Mouse (Mus musculus): ENCODE data around the gene Dcun1d5. TPM values are rescaled to one million over a fixed set of nuclear protein-coding genes. Genes with fewer than 3 reads are reported as not detected.
A peak's percentile ranks its signal among the peaks of the same experiment; 100 is the strongest.
"Not testable (repeated sequence)": the region's sequence is repeated elsewhere in the genome, so short reads cannot be mapped to it uniquely, and the experiment has no call there.

The Dcun1d5 gene
- 124 TPM in 2 replicates for polyA plus RNA-seq (2016; fragmentation: Nextera tagmentation; extraction: Ambion mirVana)

GRCm38 (mm10) chr9:7184172-7184896 lies at the start of gene Dcun1d5, which contains the start of gene Dync2h1:
TSS of gene Dcun1d5 (plus strand) at chr9:7184520.
TSS of gene Dync2h1 (minus strand) at chr9:7184446.
- Histone ChIP-seq H3K9me3 (replicated peaks) (no peaks in the 10 kb centered on the region), H3K36me3 (peaks cover 31% of the 10 kb centered on the region), H3K27ac (peak within 1 kb of the TSS; percentile 93), H3K4me3 (peak within 1 kb of the TSS; percentile 89), H3K27me3 (ENCODE audit: low read depth, poor library complexity, severe bottlenecking) (no peaks in the 10 kb centered on the region), H3K4me1 (peaks cover 13% of the 10 kb centered on the region)
- 1% methylated on average over 61 of the region's 62 CpGs for WGBS
- peak; percentile 92 for DNase-seq (ENCODE audit: low spot score)

GRCm38 (mm10) chr9:7154391-7154790 lies 29.9 kb upstream of the Dcun1d5 start:
- H3K27ac ChIP-seq: no peak overlapping the region
- no peaks in the 10 kb centered on the region for H3K9me3 ChIP-seq (replicated peaks)
- peaks cover 65% of the 10 kb centered on the region for H3K36me3 ChIP-seq
- no peak for DNase-seq (ENCODE audit: low spot score)
- H3K4me1 ChIP-seq: no peaks in the 10 kb centered on the region
- no peak overlapping the region for H3K4me3 ChIP-seq
- 85% methylated on average over 2 of the region's 2 CpGs for WGBS
- H3K27me3 ChIP-seq (ENCODE audit: low read depth, poor library complexity, severe bottlenecking): no peaks in the 10 kb centered on the region

GRCm38 (mm10) chr9:7158605-7159004 lies 25.7 kb upstream of the Dcun1d5 start:
- Histone ChIP-seq H3K4me3 (no peak overlapping the region), H3K9me3 (replicated peaks) (no peaks in the 10 kb centered on the region), H3K4me1 (no peaks in the 10 kb centered on the region), H3K36me3 (peaks cover 77% of the 10 kb centered on the region), H3K27ac (no peak overlapping the region), H3K27me3 (ENCODE audit: low read depth, poor library complexity, severe bottlenecking) (no peaks in the 10 kb centered on the region)
- DNase-seq (ENCODE audit: low spot score): no peak
- WGBS: 95% methylated on average over 7 of the region's 7 CpGs

DNA sequence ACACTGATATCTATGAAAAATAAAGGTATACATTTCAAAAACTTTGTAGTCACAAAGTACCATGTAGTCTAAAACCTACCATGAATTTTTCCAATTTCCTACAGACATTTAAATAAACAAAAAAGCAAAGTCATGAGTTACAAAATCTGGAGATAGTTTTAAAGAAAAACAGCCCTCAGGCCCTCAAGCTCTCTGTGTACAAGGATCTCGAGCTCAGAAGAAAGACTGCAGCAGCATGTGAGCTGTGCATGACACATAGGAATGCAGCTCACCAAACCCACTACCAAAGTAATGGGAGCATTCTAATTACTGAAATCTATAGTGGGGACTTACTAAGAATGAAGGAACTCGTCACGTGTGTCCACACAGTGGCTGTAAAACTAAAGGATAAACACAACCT lies 24.6 kb upstream of the Dcun1d5 start:
- Histone ChIP-seq H3K27ac (no peak overlapping the region), H3K27me3 (ENCODE audit: low read depth, poor library complexity, severe bottlenecking) (no peaks in the 10 kb centered on the region), H3K4me3 (no peak overlapping the region), H3K36me3 (peaks cover 81% of the 10 kb centered on the region), H3K4me1 (no peaks in the 10 kb centered on the region), H3K9me3 (replicated peaks) (no peaks in the 10 kb centered on the region)
- no peak for DNase-seq (ENCODE audit: low spot score)
- WGBS: 70% methylated on average over 3 of the region's 3 CpGs

- Histone ChIP-seq H3K9me3 (replicated peaks) (no peaks in the 10 kb centered on the region), H3K4me1 (no peaks in the 10 kb centered on the region), H3K36me3 (peaks cover 81% of the 10 kb centered on the region), H3K27me3 (ENCODE audit: low read depth, poor library complexity, severe bottlenecking) (no peaks in the 10 kb centered on the region), H3K4me3 (no peak overlapping the region), H3K27ac (no peak overlapping the region)
- 79% methylated on average over 5 of the region's 5 CpGs for WGBS
- no peak for DNase-seq (ENCODE audit: low spot score)
Observed at GRCm38 (mm10) chr9:7160688-7161087, 23.6 kb upstream of the Dcun1d5 start.

DNA sequence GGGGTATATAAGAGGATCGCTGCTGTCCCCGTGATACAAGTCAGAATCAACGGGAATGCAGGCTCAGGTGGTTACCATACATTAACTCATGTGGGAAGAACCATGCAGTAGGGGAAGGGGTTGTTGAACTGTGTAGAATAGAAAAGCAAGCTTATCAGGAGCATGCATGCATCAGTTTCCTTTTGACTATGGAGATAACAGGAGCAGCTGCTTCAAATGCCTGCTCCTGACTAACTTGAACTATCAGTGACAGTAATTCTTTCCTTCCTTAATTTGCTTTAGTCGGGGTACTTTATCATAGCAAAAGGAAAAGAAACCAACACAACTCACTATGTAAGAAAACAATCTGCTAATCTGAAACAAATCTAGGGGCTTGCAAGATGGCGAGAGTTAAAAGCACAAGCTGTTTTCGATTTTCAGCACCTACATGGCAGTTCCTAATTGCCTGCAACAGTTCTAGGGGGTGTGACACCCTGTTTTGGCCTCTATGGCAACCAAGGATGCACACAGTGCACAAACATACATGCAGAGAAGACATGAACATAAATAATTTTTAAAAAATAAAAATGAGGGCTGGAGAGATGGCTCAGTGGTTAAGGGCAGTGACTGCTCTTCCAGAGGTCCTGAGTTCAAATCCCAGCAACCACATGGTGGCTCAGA lies 16.9 kb upstream of the Dcun1d5 start:
- no peak for DNase-seq (ENCODE audit: low spot score)
- Histone ChIP-seq H3K36me3 (peaks cover 68% of the 10 kb centered on the region), H3K27me3 (ENCODE audit: low read depth, poor library complexity, severe bottlenecking) (no peaks in the 10 kb centered on the region), H3K9me3 (replicated peaks) (no peaks in the 10 kb centered on the region), H3K27ac (no peak overlapping the region), H3K4me3 (no peak overlapping the region), H3K4me1 (no peaks in the 10 kb centered on the region)
- 92% methylated on average over 6 of the region's 6 CpGs for WGBS

GRCm38 (mm10) chr9:7173756-7174155 lies 10.6 kb upstream of the Dcun1d5 start:
- DNase-seq (ENCODE audit: low spot score): no peak
- H3K27me3 ChIP-seq (ENCODE audit: low read depth, poor library complexity, severe bottlenecking): no peaks in the 10 kb centered on the region
- H3K36me3 ChIP-seq: peaks cover 34% of the 10 kb centered on the region
- H3K4me3 ChIP-seq: no peak overlapping the region
- H3K27ac ChIP-seq: no peak overlapping the region
- WGBS: 95% methylated on average over 1 of the region's 1 CpGs
- H3K9me3 ChIP-seq (replicated peaks): no peaks in the 10 kb centered on the region
- H3K4me1 ChIP-seq: peaks cover 6% of the 10 kb centered on the region; the same call in 1 of the 2 replicates

- Histone ChIP-seq H3K4me1 (peaks cover 6% of the 10 kb centered on the region; the same call in 1 of the 2 replicates), H3K36me3 (peaks cover 35% of the 10 kb centered on the region), H3K4me3 (peak overlapping the region; percentile 67), H3K27me3 (ENCODE audit: low read depth, poor library complexity, severe bottlenecking) (no peaks in the 10 kb centered on the region), H3K9me3 (replicated peaks) (no peaks in the 10 kb centered on the region), H3K27ac (peak overlapping the region; percentile 84)
- DNase-seq (ENCODE audit: low spot score): peak; percentile 91
- 10% methylated on average over 41 of the region's 41 CpGs for WGBS
Observed at GRCm38 (mm10) chr9:7176618-7177610, 7.4 kb upstream of the Dcun1d5 start.

DNA sequence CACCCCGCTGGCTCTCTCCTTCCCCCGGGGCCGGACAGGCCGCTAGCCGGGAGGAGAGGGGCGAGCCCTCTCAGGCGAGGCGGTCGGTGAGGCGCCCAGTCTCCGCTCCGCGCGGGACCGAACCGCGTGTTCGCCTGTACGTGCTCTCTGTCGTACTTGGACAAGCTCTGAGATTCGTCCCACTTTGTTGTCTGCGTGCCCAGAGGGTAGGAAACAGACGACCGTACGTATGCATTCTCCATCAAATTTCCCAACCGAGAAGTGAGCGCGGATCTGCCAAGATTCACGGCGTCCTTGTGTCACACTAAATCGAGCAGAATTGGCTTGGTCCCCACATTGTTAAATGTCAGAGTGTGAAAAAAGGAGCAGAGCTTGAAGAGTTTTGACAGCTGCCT lies 574 bp downstream of the Dcun1d5 start:
- H3K27ac ChIP-seq: peak overlapping the region; percentile 93
- DNase-seq (ENCODE audit: low spot score): peak; percentile 65
- H3K4me3 ChIP-seq: peak overlapping the region; percentile 89
- no peaks in the 10 kb centered on the region for H3K27me3 ChIP-seq (ENCODE audit: low read depth, poor library complexity, severe bottlenecking)
- peaks cover 13% of the 10 kb centered on the region for H3K4me1 ChIP-seq
- WGBS: under 1% methylated on average over 30 of the region's 31 CpGs
- H3K9me3 ChIP-seq (replicated peaks): no peaks in the 10 kb centered on the region
- H3K36me3 ChIP-seq: peaks cover 33% of the 10 kb centered on the region

DNA sequence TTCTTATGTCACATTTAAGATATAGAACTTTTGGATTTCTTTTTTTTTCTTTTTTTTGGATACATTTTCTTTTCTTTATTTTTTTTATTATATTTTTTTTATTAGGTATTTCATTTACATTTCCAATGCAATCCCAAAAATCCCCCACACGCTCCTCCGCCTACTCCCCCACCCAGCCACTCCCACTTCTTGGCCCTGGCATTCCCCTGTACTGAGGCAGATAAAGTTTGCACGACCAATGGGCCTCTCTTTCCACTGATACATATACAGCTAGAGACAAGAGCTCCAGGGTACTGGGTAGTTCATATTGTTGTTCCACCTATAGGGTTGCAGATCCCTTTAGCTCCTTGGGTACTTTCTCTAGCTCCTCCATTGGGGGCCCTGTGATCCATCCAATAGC lies 6.4 kb downstream of the Dcun1d5 start:
- H3K4me3 ChIP-seq; H3K27ac ChIP-seq; H3K27me3 ChIP-seq (ENCODE audit: low read depth, poor library complexity, severe bottlenecking); H3K4me1 ChIP-seq; H3K9me3 ChIP-seq (replicated peaks); DNase-seq (ENCODE audit: low spot score): not testable (repeated sequence)
- peaks cover 36% of the 10 kb centered on the region for H3K36me3 ChIP-seq
- WGBS: 90% methylated on average over 3 of the region's 3 CpGs

GRCm38 (mm10) chr9:7216240-7216639 lies 31.9 kb downstream of the Dcun1d5 start:
- Histone ChIP-seq H3K36me3 (peaks cover 14% of the 10 kb centered on the region), H3K4me1 (no peaks in the 10 kb centered on the region), H3K9me3 (replicated peaks) (no peaks in the 10 kb centered on the region), H3K27me3 (ENCODE audit: low read depth, poor library complexity, severe bottlenecking) (no peaks in the 10 kb centered on the region), H3K27ac (no peak overlapping the region), H3K4me3 (no peak overlapping the region)
- WGBS: 50% methylated on average over 2 of the region's 2 CpGs
- no peak for DNase-seq (ENCODE audit: low spot score)

GRCm38 (mm10) chr9:7221024-7221423 lies 36.7 kb downstream of the Dcun1d5 start:
- H3K9me3 ChIP-seq (replicated peaks): no peaks in the 10 kb centered on the region
- 0 out of 2 replicates have a peak, but pooled peaks cover 4% of the 10 kb centered on the region for H3K36me3 ChIP-seq
- H3K4me1 ChIP-seq: no peaks in the 10 kb centered on the region
- no peak overlapping the region for H3K27ac ChIP-seq
- no peak overlapping the region for H3K4me3 ChIP-seq
- WGBS: 86% methylated on average over 5 of the region's 5 CpGs
- DNase-seq (ENCODE audit: low spot score): no peak
- H3K27me3 ChIP-seq (ENCODE audit: low read depth, poor library complexity, severe bottlenecking): no peaks in the 10 kb centered on the region
